Mouse (Mus musculus) E14TG2a.4 (cell line): ENCODE results near the gene Naa38.

Experiments used
- CTCF ChIP-seq: conservative IDR thresholded peaks from 2 replicates; pipeline ENCODE4 v1.5.1; 2014; ENCODE audit warnings: low read length
- POU5F1 ChIP-seq: IDR thresholded peaks from 2 replicates; pipeline ENCODE4 v1.6.1; 2014; ENCODE audit warnings: low read length, borderline replicate concordance

DNA sequence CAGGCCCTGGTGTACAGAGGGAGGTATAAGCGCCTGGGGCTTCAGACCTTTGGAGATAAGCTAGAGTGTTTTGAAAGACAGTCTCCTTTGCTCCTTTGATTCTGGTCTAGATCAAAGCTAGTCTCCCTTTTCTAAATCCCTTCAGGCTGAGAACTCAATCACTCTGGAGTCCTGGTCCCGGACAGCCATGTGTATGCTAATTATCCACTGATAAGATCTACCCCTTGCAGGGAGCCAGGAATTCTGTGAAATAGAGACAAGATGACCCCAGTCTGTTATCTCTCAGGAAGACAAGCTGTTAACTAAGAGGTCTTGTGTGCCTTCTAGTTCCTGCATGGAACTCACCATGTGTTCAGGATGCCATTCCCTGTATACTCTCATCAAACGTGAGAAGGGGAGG, 42.0 kb downstream of the Naa38 start:
- TF ChIP-seq CTCF (no peak), POU5F1 (no peak)
